Mouse (Mus musculus): ENCODE measurements around the gene Gpr65. TPM values are rescaled to one million over a fixed set of nuclear protein-coding genes. Genes with fewer than 3 reads are reported as not detected.

Gpr65 gene
- 0.72 and 0.80 TPM in 2 replicates for polyA plus RNA-seq (2012; rRNA removed)

DNA sequence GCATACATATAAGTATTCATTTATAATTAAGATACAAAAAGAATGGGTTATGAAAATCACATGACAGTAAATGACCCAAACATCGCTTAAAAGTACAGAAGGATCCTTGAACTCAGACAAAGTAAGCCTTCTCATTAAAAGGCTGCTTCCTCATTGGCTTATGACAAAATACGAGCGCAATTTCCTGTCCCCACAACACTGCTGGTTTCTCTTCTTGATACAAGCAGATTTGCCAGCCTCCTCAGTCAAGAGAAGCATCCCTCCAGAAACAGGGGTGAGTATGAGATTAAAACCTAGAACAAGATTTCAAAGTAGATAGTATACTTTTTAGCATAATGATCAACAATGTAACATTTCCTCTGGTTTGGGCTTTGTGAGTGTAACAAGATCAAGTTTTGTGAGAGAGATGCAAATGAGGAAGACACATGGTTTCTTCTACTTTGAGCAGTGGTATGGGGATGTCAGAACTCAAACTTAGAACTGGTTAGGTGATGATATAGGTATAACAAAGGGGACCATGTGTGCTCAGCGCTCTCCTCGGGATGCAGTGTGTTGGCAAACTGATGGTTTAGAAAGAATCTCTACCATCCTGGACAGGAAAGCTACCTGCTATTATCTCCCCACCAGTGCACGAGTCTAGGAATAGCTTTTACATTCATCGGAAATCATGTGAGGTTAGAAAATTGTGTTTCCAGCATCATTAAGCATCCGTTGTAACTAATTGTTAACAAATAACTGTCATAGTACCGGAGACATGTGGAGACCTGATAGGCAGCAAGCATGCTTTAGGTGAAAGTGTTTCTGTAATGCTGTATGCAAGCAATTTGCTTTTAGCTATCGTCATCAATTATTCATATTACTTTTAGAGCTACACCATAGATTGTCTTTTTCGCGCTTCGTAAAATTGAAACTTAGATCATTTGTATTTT, at the start of gene Gpr65:
TSS of gene Gpr65 (plus strand) at position 195 of the 929 bp plus-strand sequence.

GRCm38 (mm10) chr12:98258845-98259517, 9.5 kb upstream of the Gpr65 start, which contains the start of gene Galc:
Gene Galc, minus strand, starts transcription at chr12:98259459.

Other genes starting within 250 kb of the Gpr65 start
- 20.4 and 23.9 TPM in 2 replicates for gene Galc, start 9.2 kb upstream of the Gpr65 start, polyA plus RNA-seq (2012; rRNA removed)

Data from central nervous system, embryonic 14 days (tissue).